In genomic region chr2:155436445-155436844, GRCm38 (mm10) we compare ENCODE assay signal across 12 mouse cellular contexts. TPM values are rescaled to one million over a fixed set of nuclear protein-coding genes. Genes with fewer than 3 reads are reported as not detected.
DNase-seq lines count a peak whose midpoint lies in the region; ATAC-seq and TF ChIP-seq lines count a peak whose summit lies in the region.
"Had no signal": no experiment of that assay in that cellular context is flagged by ENCODE, and none has a peak within 500 bp of the region (broad histone marks: within the 10 kb centered on the region; RNA-seq: fewer than 3 reads in every experiment).

No protein-coding gene starts in this region.

- no peak overlapping the region for H3K4me3 ChIP-seq in midbrain, embryonic 14.5 days (replicated peaks; ENCODE audit: low read depth, low read length)
- H3K4me3 ChIP-seq in midbrain, embryonic 15.5 days: no peak overlapping the region
- H3K4me3 ChIP-seq in stomach, postnatal 0 days (ENCODE audit: low read depth, low read length): no peak overlapping the region
- no peak overlapping the region for H3K4me3 ChIP-seq in neural tube, embryonic 15.5 days (replicated peaks)
- H3K4me3 ChIP-seq: liver, embryonic 15.5 days; neural tube, embryonic 13.5 days; stomach, embryonic 15.5 days had no signal

- intact Hi-C loops in gastrocnemius, postnatal 36 days (cut with DNase I): no loop called here

- TF ChIP-seq CTCF in stomach, postnatal 0 days (IDR thresholded peaks at IDR 0.05; ENCODE audit: low read depth): peak; percentile 63

- no peak overlapping the region for H3K9ac ChIP-seq in midbrain, embryonic 14.5 days (replicated peaks; ENCODE audit: low read length)
- no peak overlapping the region for H3K9ac ChIP-seq in midbrain, embryonic 15.5 days
- H3K9ac ChIP-seq in stomach, postnatal 0 days (ENCODE audit: low read length): no peak overlapping the region
- H3K9ac ChIP-seq in neural tube, embryonic 15.5 days (replicated peaks): no peak overlapping the region
- H3K9ac ChIP-seq: liver, embryonic 15.5 days; neural tube, embryonic 13.5 days; stomach, embryonic 15.5 days had no signal

- peak; percentile 31 for DNase-seq in gastrocnemius, adult 18-20 months (ENCODE audit: low spot score)
- no peak for DNase-seq in gastrocnemius, postnatal 36 days
- DNase-seq in midbrain, embryonic 14.5 days: peak; percentile 13
- DNase-seq in embryo, embryonic 11 days: peak; percentile 25
- no peak for DNase-seq in stomach, postnatal 0 days (ENCODE audit: low spot score)
- DNase-seq in frontal cortex, postnatal 10 days (ENCODE audit: low spot score in 2 of 2): no peak

- no peaks in the 10 kb centered on the region for H3K9me3 ChIP-seq in midbrain, embryonic 14.5 days (ENCODE audit: control insufficient read depth, low read length)
- H3K9me3 ChIP-seq in midbrain, embryonic 15.5 days: no peaks in the 10 kb centered on the region
- H3K9me3 ChIP-seq in stomach, postnatal 0 days (ENCODE audit: control insufficient read depth, low read length): no peaks in the 10 kb centered on the region
- H3K9me3 ChIP-seq in neural tube, embryonic 15.5 days (replicated peaks): no peaks in the 10 kb centered on the region
- H3K9me3 ChIP-seq: liver, embryonic 15.5 days; neural tube, embryonic 13.5 days; stomach, embryonic 15.5 days had no signal

- H3K27ac ChIP-seq in midbrain, embryonic 14.5 days (replicated peaks; ENCODE audit: low read depth, low read length): no peak overlapping the region
- H3K27ac ChIP-seq in midbrain, embryonic 15.5 days: no peak overlapping the region
- no peak overlapping the region for H3K27ac ChIP-seq in stomach, postnatal 0 days (replicated peaks)
- H3K27ac ChIP-seq in neural tube, embryonic 15.5 days (replicated peaks): no peak overlapping the region
- H3K27ac ChIP-seq: liver, embryonic 15.5 days; neural tube, embryonic 13.5 days; stomach, embryonic 15.5 days had no signal

- H3K36me3 ChIP-seq in midbrain, embryonic 14.5 days (ENCODE audit: control insufficient read depth, insufficient read depth, low read length): peaks cover 46% of the 10 kb centered on the region
- peaks cover 27% of the 10 kb centered on the region for H3K36me3 ChIP-seq in midbrain, embryonic 15.5 days (replicated peaks)
- peaks cover 12% of the 10 kb centered on the region for H3K36me3 ChIP-seq in stomach, postnatal 0 days (ENCODE audit: control insufficient read depth, insufficient read depth, low read length)
- peaks cover 38% of the 10 kb centered on the region for H3K36me3 ChIP-seq in neural tube, embryonic 15.5 days

- ATAC-seq in midbrain, embryonic 14.5 days (ENCODE audit: low FRiP score, low TSS enrichment): no peak
- ATAC-seq in midbrain, embryonic 15.5 days (replicated peaks): no peak
- ATAC-seq in stomach, postnatal 0 days (ENCODE audit: low FRiP score, low TSS enrichment): no peak
- no peak for ATAC-seq in neural tube, embryonic 15.5 days (ENCODE audit: low FRiP score)
- ATAC-seq: inflammation-experienced regulatory T-cells, adult 6 months had no signal

- TF ChIP-seq EP300 in stomach, postnatal 0 days (optimal IDR thresholded peaks at IDR 0.05): no peak

- no peaks in the 10 kb centered on the region for H3K27me3 ChIP-seq in midbrain, embryonic 14.5 days (ENCODE audit: control insufficient read depth, insufficient read depth, low read length)
- H3K27me3 ChIP-seq in midbrain, embryonic 15.5 days (replicated peaks): no peaks in the 10 kb centered on the region
- H3K27me3 ChIP-seq in stomach, postnatal 0 days (ENCODE audit: control insufficient read depth, insufficient read depth, low read length): no peaks in the 10 kb centered on the region
- no peaks in the 10 kb centered on the region for H3K27me3 ChIP-seq in neural tube, embryonic 15.5 days (replicated peaks)
- H3K27me3 ChIP-seq: liver, embryonic 15.5 days; neural tube, embryonic 13.5 days; stomach, embryonic 15.5 days had no signal

- H3K4me1 ChIP-seq in midbrain, embryonic 14.5 days (ENCODE audit: control insufficient read depth, insufficient read depth, low read length): no peaks in the 10 kb centered on the region
- no peaks in the 10 kb centered on the region for H3K4me1 ChIP-seq in midbrain, embryonic 15.5 days
- H3K4me1 ChIP-seq in stomach, postnatal 0 days (replicated peaks; ENCODE audit: control insufficient read depth, insufficient read depth): no peaks in the 10 kb centered on the region
- no peaks in the 10 kb centered on the region for H3K4me1 ChIP-seq in neural tube, embryonic 15.5 days
- H3K4me1 ChIP-seq: liver, embryonic 15.5 days; neural tube, embryonic 13.5 days; stomach, embryonic 15.5 days had no signal

- H3K4me2 ChIP-seq in midbrain, embryonic 14.5 days (ENCODE audit: low read length): no peak overlapping the region
- no peak overlapping the region for H3K4me2 ChIP-seq in midbrain, embryonic 15.5 days
- H3K4me2 ChIP-seq in stomach, postnatal 0 days (replicated peaks; ENCODE audit: low read depth): no peak overlapping the region
- H3K4me2 ChIP-seq in neural tube, embryonic 15.5 days: no peak overlapping the region
- H3K4me2 ChIP-seq: liver, embryonic 15.5 days; neural tube, embryonic 13.5 days; stomach, embryonic 15.5 days had no signal

RNA-seq across cellular contexts. Expression of gene Ncoa6, which starts 37.2 kb away (rescaled TPM):
- 10 to 100 TPM; 11.6 to 11.8 TPM for total RNA-seq in gastrocnemius, adult 18-20 months (2021)
- total RNA-seq in gastrocnemius, postnatal 36 days (2021): 10 to 100 TPM; 14.0 to 17.0 TPM
- 36.6 and 41.5 TPM in 2 replicates for polyA plus RNA-seq in midbrain, embryonic 14.5 days (2014; fragmentation: Nextera tagmentation; extraction: Ambion mirVana)
- polyA plus RNA-seq in midbrain, embryonic 15.5 days (2015; fragmentation: Nextera tagmentation; extraction: Ambion mirVana): 26.1 and 28.9 TPM in 2 replicates
- polyA plus RNA-seq in stomach, postnatal 0 days (2015; fragmentation: Nextera tagmentation; extraction: Ambion mirVana): 10.6 and 11.3 TPM in 2 replicates
- polyA plus RNA-seq in neural tube, embryonic 15.5 days (2015; fragmentation: Nextera tagmentation; extraction: Ambion mirVana): 18.8 and 18.9 TPM in 2 replicates

RNA-seq across cellular contexts. Expression of gene Trp53inp2, which starts 55.6 kb away (rescaled TPM):
- total RNA-seq in gastrocnemius, adult 18-20 months (2021): 100 to 1,000 TPM; 307 to 321 TPM
- 100 to 1,000 TPM; 355 to 400 TPM for total RNA-seq in gastrocnemius, postnatal 36 days (2021)
- polyA plus RNA-seq in midbrain, embryonic 14.5 days (2014; fragmentation: Nextera tagmentation; extraction: Ambion mirVana): 82.5 and 98.6 TPM in 2 replicates
- 105 and 114 TPM in 2 replicates for polyA plus RNA-seq in midbrain, embryonic 15.5 days (2015; fragmentation: Nextera tagmentation; extraction: Ambion mirVana)
- polyA plus RNA-seq in stomach, postnatal 0 days (2015; fragmentation: Nextera tagmentation; extraction: Ambion mirVana): 29.4 and 37.1 TPM in 2 replicates
- polyA plus RNA-seq in neural tube, embryonic 15.5 days (2015; fragmentation: Nextera tagmentation; extraction: Ambion mirVana): 82.8 and 88.7 TPM in 2 replicates

Comparison
In these comparisons a context has a peak if more than half of its experiments do, and no peak if none do; other contexts are left out.
1. DNase-seq: peak in gastrocnemius, adult 18-20 months (single experiment), midbrain, embryonic 14.5 days (single experiment) and embryo, embryonic 11 days (single experiment); none in gastrocnemius, postnatal 36 days (0 of 2), stomach, postnatal 0 days (single experiment) and frontal cortex, postnatal 10 days (0 of 2).